Mouse (Mus musculus) splenic B cell, adult 2 months (primary cell): ENCODE measurements around the gene Adam12.
"Not testable (repeated sequence)": the region's sequence is repeated elsewhere in the genome, so short reads cannot be mapped to it uniquely, and the experiment has no call there.

Source experiments
- DNase-seq: peaks from one replicate; pipeline ENCODE4 v3.0.0-alpha.2; 2011; ENCODE audit warnings: low read depth, low spot score
- H3K27me3 ChIP-seq: 2 replicates; pipeline ENCODE4 v1.6.1; 2012; ENCODE audit warnings: mild to moderate bottlenecking, low read length, moderate library complexity, mixed read lengths; ENCODE audit not compliant: control insufficient read depth, poor library complexity, insufficient read depth, severe bottlenecking
- H3K36me3 ChIP-seq: 2 replicates; pipeline ENCODE4 v1.6.1; 2012; ENCODE audit warnings: mild to moderate bottlenecking, low read length, moderate library complexity, mixed read lengths; ENCODE audit not compliant: control insufficient read depth, poor library complexity, insufficient read depth, severe bottlenecking

Gene Adam12

GRCm38 (mm10) chr7:133909833-133910375 is 322.0 kb downstream of the Adam12 start:
- no peaks in the 10 kb centered on the region for H3K36me3 ChIP-seq
- no peak for DNase-seq
- H3K27me3 ChIP-seq = no peaks in the 10 kb centered on the region

GRCm38 (mm10) chr7:133908966-133909365 is 323.0 kb downstream of the Adam12 start:
- H3K27me3 ChIP-seq = no peaks in the 10 kb centered on the region
- no peak for DNase-seq
- H3K36me3 ChIP-seq = no peaks in the 10 kb centered on the region

GRCm38 (mm10) chr7:133899391-133899790 is 332.6 kb downstream of the Adam12 start:
- Histone ChIP-seq H3K27me3 (no peaks in the 10 kb centered on the region), H3K36me3 (no peaks in the 10 kb centered on the region)
- DNase-seq = no peak

GRCm38 (mm10) chr7:133891796-133892195 is 340.1 kb downstream of the Adam12 start:
- H3K27me3 ChIP-seq = no peaks in the 10 kb centered on the region
- H3K36me3 ChIP-seq = no peaks in the 10 kb centered on the region
- no peak for DNase-seq

GRCm38 (mm10) chr7:133891298-133891697 is 340.6 kb downstream of the Adam12 start:
- Histone ChIP-seq H3K27me3 (no peaks in the 10 kb centered on the region), H3K36me3 (no peaks in the 10 kb centered on the region)
- DNase-seq = no peak

- no peaks in the 10 kb centered on the region for H3K27me3 ChIP-seq
- DNase-seq = no peak
- H3K36me3 ChIP-seq = no peaks in the 10 kb centered on the region
Measured at GRCm38 (mm10) chr7:133889986-133890385, 342.0 kb downstream of the Adam12 start.

- no peaks in the 10 kb centered on the region for H3K36me3 ChIP-seq
- H3K27me3 ChIP-seq = no peaks in the 10 kb centered on the region
- DNase-seq = no peak
Measured at GRCm38 (mm10) chr7:133888926-133889920, 342.7 kb downstream of the Adam12 start.

- H3K27me3 ChIP-seq, H3K36me3 ChIP-seq, DNase-seq: not testable (repeated sequence)
Measured at GRCm38 (mm10) chr7:133884759-133885431, 347.1 kb downstream of the Adam12 start.

GRCm38 (mm10) chr7:133879761-133880160 is 352.2 kb downstream of the Adam12 start:
- H3K27me3 ChIP-seq = no peaks in the 10 kb centered on the region
- no peaks in the 10 kb centered on the region for H3K36me3 ChIP-seq
- DNase-seq = no peak

- H3K36me3 ChIP-seq = no peaks in the 10 kb centered on the region
- H3K27me3 ChIP-seq = no peaks in the 10 kb centered on the region
- DNase-seq = no peak
Measured at GRCm38 (mm10) chr7:133876646-133877342, 355.2 kb downstream of the Adam12 start.

GRCm38 (mm10) chr7:133876139-133876538 is 355.8 kb downstream of the Adam12 start:
- Histone ChIP-seq H3K27me3 (no peaks in the 10 kb centered on the region), H3K36me3 (no peaks in the 10 kb centered on the region)
- DNase-seq = no peak

- H3K27me3 ChIP-seq = no peaks in the 10 kb centered on the region
- DNase-seq = no peak
- no peaks in the 10 kb centered on the region for H3K36me3 ChIP-seq
Measured at GRCm38 (mm10) chr7:133872701-133873100, 359.2 kb downstream of the Adam12 start.

GRCm38 (mm10) chr7:133870265-133870664 is 361.7 kb downstream of the Adam12 start:
- Histone ChIP-seq H3K27me3 (no peaks in the 10 kb centered on the region), H3K36me3 (no peaks in the 10 kb centered on the region)
- DNase-seq = no peak

- H3K36me3 ChIP-seq = no peaks in the 10 kb centered on the region
- H3K27me3 ChIP-seq = no peaks in the 10 kb centered on the region
- no peak for DNase-seq
Measured at GRCm38 (mm10) chr7:133863684-133864083, 368.3 kb downstream of the Adam12 start.
